Mouse (Mus musculus) bone marrow macrophage, adult 2 months (primary cell): Measurements from ENCODE around the gene Gfod1. TPM values are rescaled to one million over a fixed set of nuclear protein-coding genes. Genes with fewer than 3 reads are reported as not detected.

Experiments used
- H3K27ac ChIP-seq: 2 replicates; pipeline ENCODE4 v1.5.1; 2012; ENCODE audit warnings: low read depth, low read length; ENCODE audit not compliant: insufficient read depth
- H3K4me1 ChIP-seq: 2 replicates; pipeline ENCODE4 v1.6.1; 2012; ENCODE audit warnings: low read length; ENCODE audit not compliant: control insufficient read depth, insufficient read depth
- H3K4me3 ChIP-seq: 2 replicates; pipeline ENCODE4 v1.5.1; 2012; ENCODE audit warnings: mild to moderate bottlenecking, low read length, moderate library complexity; ENCODE audit not compliant: insufficient read depth
- CTCF ChIP-seq: IDR thresholded peaks from 2 replicates; pipeline ENCODE4 v1.5.1; 2012; ENCODE audit warnings: low read depth, mild to moderate bottlenecking, low read length, moderate library complexity
- POLR2A ChIP-seq: IDR thresholded peaks from 2 replicates; pipeline ENCODE4 v1.6.1; 2012; ENCODE audit warnings: mild to moderate bottlenecking, low read depth, low read length, borderline replicate concordance
- polyA plus RNA-seq: library from polyadenylated mRNA; stranded (reverse); fragments of >200 nt; gene quantifications from 2 replicates; pipeline ENCODE4 v1.2.4, GENCODE M21; 2012; ENCODE audit not compliant: missing spikeins, insufficient read depth, insufficient read length

Gene Gfod1
- polyA plus RNA-seq, 1 experiment = 0.31 TPM

DNA sequence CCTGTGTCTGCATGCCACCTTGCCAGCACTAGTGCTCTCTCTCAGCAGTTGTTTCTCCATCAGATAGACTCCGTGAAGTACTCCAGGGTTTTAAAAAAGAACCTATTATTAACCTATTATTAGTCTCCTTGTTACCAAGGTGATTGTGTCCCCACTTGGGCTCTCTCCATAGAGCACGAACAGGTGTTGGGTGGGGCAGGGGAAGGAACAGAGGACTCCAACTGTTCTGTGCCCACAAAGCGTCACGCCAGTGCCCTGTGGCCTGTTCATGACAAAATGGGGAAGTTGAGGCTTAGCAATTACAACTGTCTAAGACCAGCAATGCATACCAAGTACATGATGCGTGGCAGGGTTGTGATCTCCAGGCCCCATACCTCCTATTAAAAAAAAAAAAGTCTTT is 94.4 kb downstream of the Gfod1 start:
- Histone ChIP-seq H3K4me3 (no peak overlapping the region), H3K4me1 (no peaks in the 10 kb centered on the region), H3K27ac (no peak overlapping the region)
- TF ChIP-seq POLR2A = no peak

DNA sequence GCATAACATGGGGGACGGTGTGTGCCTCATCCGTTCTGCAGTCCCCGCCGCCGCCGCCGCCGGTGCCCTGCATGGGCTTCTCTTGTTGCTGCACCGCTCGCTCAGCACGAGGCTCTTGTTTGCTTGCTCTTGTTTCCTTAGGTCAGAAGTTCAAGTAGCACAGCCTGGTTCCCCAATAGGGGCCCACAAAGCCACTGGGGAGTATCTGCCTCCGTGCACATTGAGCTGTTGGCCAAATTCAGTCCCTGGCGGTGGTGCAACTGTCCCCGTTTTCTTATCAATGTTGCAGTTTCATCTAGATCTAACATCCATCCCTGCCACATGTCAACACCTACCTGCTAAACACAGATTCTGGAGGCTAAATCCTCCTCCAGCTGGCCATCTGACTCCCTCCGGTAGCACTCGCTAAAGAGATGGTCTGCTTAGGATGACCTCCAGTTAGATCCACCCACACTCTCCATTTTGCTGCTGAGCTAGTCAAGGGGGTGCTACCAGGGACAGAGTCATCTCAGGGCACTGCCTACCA is 95.0 kb downstream of the Gfod1 start:
- Histone ChIP-seq H3K27ac (no peak overlapping the region), H3K4me1 (no peaks in the 10 kb centered on the region), H3K4me3 (no peak overlapping the region)
- TF ChIP-seq CTCF (no peak), POLR2A (no peak)

DNA sequence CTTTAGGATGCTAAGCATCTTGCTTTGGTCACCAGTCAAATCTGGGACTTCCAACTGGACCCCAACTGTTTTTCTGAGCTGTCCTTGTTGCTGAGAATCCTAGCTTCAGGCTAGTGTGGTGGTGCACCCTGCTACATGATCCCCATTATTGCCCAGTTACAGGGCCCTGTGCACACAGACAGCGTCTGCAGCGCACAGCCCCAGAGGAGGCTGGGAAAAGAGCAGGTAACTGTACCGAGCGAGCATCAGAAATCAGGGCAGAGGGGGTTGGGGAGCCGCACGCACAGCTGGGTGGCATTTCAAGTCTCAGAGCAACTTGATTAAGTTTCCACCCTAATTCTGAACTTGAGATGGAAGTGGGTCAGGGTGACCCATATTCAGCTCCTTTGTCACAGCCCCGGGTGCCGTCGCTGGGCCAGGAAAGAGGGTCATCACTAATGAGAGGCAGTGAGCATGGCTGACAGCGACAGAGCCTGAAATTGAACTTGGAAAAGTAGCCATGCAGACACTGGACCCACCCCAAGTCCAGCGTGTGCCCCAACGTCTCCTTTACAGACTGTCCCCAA is 97.8 kb downstream of the Gfod1 start:
- Histone ChIP-seq H3K4me3 (no peak overlapping the region), H3K4me1 (no peaks in the 10 kb centered on the region), H3K27ac (no peak overlapping the region)
- TF ChIP-seq POLR2A = no peak
- TF ChIP-seq CTCF = no peak

DNA sequence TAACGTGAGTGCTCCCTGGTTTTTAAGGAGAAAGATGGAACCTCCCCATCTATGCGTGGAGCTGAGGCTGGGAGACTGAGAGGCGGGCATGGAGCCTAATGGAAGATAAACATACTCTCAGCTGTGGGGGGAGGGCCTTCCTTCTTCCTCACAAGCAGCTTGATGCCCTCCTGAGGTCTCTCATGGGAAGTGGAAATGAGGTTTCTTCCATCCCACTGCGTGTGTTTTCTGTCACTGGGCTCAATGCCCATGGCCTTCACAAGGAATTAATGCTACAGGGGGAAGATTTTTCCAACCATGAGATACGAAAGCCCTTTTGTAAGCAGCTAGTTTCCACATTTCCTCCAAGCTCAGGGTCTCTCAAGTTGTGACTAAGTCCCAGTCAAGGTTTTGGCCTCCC is 100.3 kb downstream of the Gfod1 start:
- TF ChIP-seq CTCF (no peak), POLR2A (no peak)
- no peak overlapping the region for H3K27ac ChIP-seq
- no peak overlapping the region for H3K4me3 ChIP-seq
- no peaks in the 10 kb centered on the region for H3K4me1 ChIP-seq

DNA sequence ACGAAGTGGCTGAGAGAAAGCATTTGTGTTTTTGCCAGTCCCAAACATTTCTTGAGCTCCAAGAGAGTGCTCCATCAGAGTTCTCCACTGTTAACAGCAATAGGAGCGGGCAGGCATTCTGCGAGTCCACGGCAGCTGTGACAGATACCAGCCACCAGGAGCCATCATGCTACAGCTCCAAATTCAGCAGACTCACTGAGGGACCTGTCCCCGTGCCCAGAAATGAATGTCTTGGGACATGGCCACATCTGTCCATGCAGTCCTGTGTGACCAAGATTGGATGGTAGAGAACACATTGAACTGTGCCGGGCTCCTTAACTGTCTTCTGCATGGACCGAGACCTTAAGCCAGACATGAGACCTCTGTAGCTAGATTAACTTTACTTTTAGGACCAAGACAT is 100.7 kb downstream of the Gfod1 start:
- H3K4me1 ChIP-seq = no peaks in the 10 kb centered on the region

DNA sequence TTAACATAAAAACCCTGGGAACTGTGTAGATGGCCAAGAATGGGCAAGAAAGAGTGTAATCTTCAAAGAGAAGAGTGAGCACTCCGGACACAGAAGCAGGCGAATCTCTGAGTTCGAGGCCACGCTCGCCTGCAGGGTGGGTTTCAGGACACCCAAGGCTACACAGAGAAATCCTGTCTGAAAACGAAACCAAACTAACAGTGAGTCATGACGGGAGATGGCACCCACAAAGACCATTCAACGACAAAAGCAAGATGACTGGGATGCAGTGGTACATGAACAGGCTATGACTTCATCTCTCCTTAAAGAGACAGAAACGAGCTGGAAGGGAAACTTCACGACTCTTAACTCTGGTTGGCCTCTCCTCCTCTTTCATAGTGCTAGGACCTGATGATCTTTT is 101.6 kb downstream of the Gfod1 start:
- TF ChIP-seq CTCF = no peak
- TF ChIP-seq POLR2A = no peak

More for the DNA sequence above, 100.7 kb downstream of the Gfod1 start:
- no peak for TF ChIP-seq CTCF
- no peak for TF ChIP-seq POLR2A
- Histone ChIP-seq H3K27ac (no peak overlapping the region), H3K4me3 (no peak overlapping the region)

DNA sequence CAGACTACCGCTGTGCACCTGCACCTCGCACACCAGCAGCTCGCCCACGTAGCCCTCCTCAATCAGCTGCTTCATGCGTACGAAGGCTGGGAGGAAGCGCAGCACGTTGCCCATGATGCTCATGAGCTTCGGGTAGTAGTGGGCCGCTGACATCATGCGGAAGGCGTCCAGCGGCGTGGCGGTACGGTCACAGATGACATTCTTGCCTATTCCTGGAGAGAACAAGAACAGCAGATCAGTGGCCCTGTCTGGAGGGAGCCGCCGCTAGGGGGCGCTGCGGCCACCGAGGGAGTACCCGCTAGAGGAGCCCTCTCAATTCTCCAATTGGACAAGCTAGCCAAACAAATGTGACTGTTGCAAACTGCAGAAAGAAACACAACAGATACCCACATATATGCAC is 102.9 kb downstream of the Gfod1 start:
- no peak overlapping the region for H3K4me3 ChIP-seq
- no peak overlapping the region for H3K27ac ChIP-seq
- no peaks in the 10 kb centered on the region for H3K4me1 ChIP-seq
- no peak for TF ChIP-seq POLR2A
- peak; percentile 81 for TF ChIP-seq CTCF

More for the DNA sequence above, 101.6 kb downstream of the Gfod1 start:
- Histone ChIP-seq H3K4me1 (no peaks in the 10 kb centered on the region), H3K4me3 (no peak overlapping the region), H3K27ac (no peak overlapping the region)

DNA sequence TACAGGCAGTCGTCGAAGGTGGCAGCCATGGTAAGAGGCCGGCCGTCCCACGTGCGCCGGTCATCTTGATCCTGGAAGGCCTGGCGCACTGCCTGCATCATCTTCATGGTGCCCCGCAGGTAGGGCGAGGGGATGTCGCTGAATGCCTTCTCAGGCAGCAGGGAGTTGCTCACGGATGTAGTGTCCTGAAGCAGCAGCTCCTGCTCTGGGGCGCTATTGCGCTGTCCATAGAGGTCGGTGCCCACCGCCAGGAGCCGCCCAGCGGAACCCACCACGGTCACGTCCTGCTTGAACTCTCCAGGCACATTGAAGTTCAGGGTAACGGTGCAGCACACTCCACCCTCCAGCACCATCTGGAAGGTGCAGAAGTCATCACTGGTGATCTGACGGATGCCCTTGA is 103.5 kb downstream of the Gfod1 start:
- no peaks in the 10 kb centered on the region for H3K4me1 ChIP-seq
- TF ChIP-seq CTCF (no peak), POLR2A (no peak)
- H3K27ac ChIP-seq = no peak overlapping the region
- no peak overlapping the region for H3K4me3 ChIP-seq

DNA sequence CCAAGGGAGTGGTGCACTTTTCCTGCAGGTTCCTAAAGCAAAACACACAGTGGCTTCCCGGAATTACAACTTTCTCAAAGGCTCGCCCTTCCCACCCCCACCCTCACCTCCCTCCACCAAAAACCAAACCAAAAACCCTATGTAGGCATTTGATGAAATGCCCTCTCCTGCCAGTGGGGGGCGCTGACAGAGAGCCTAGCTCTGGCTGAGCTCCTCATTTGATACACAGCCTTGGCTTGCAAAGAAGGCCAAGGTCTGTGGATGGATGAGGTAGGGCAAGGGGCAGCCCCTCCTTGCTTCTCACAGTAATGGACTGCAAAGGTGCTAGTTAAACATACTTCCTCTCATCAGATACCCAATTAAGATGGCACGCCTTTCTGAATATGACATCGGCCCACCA is 104.2 kb downstream of the Gfod1 start:
- TF ChIP-seq POLR2A (no peak), CTCF (peak; percentile 38; the same call in 1 of the 2 replicates)
- H3K27ac ChIP-seq = no peak overlapping the region
- H3K4me3 ChIP-seq = no peak overlapping the region
- no peaks in the 10 kb centered on the region for H3K4me1 ChIP-seq

DNA sequence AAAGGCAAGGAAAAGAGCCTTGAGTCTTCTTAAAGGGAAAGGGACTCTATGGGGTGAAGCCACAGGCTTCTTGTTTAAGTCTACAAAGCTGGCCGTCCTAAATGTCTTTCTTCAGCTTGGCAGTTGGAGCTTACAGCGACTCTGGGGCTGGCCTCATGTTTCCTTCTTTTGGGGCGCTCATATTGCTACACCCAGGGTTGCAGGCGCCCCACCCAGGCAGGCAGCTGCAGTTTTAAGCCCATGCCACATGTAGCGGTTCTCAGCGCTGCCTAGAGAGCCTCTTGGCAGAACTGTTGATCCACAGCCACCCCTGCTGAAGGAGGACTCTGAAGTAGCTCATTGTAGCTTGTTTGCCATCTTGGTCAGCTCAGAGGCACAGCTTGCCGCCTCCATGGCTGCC is 104.7 kb downstream of the Gfod1 start:
- TF ChIP-seq POLR2A (no peak), CTCF (no peak)
- Histone ChIP-seq H3K4me3 (no peak overlapping the region), H3K27ac (no peak overlapping the region), H3K4me1 (no peaks in the 10 kb centered on the region)
